Mouse (Mus musculus) heart, embryonic 14.5 days (tissue): Measurements from ENCODE around the gene Scarf1. TPM values are rescaled to one million over a fixed set of nuclear protein-coding genes. Genes with fewer than 3 reads are reported as not detected.

Experiments
- ATAC-seq: fragments of 200-750 bp; cut with Nextera tagmentation; 2 replicates; pipeline ENCODE4 v1.8.0; 2017; ENCODE audit warnings: low read depth, moderate TSS enrichment; ENCODE audit not compliant: insufficient number of reproducible peaks, insufficient read depth, low FRiP score
- H3K27ac ChIP-seq, 2 experiments: fragments of 200-500 bp in 1 of 2; fragments of 300-500 bp in 1 of 2; sonication (generic) in 1 of 2; replicated peaks in 1 of 2; 2 replicates each; pipeline ENCODE4 v1.5.1; 2012 to 2014; ENCODE audit warnings: low read depth in 2 of 2, low read length in 2 of 2, control low read depth in 1 of 2, mild to moderate bottlenecking in 1 of 2, mixed read lengths in 1 of 2; ENCODE audit not compliant: control insufficient read depth in 1 of 2, insufficient read depth in 1 of 2
- H3K27me3 ChIP-seq: fragments of 300-500 bp; sonication (generic); 2 replicates; pipeline ENCODE4 v1.6.1; 2014; ENCODE audit warnings: mild to moderate bottlenecking, low read length, control low read depth; ENCODE audit not compliant: control insufficient read depth, insufficient read depth
- H3K36me3 ChIP-seq: fragments of 300-500 bp; sonication (generic); 2 replicates; pipeline ENCODE4 v1.6.1; 2014; ENCODE audit warnings: mild to moderate bottlenecking, control low read depth, low read length, mixed read lengths; ENCODE audit not compliant: control insufficient read depth, insufficient read depth
- H3K4me1 ChIP-seq, 2 experiments: fragments of 200-500 bp in 1 of 2; fragments of 300-500 bp in 1 of 2; sonication (generic) in 1 of 2; 2 replicates each; pipeline ENCODE4 v1.6.1; 2012 to 2014; ENCODE audit warnings: low read length in 2 of 2, control low read depth in 1 of 2, mixed read lengths in 1 of 2; ENCODE audit not compliant: control insufficient read depth in 2 of 2, insufficient read depth in 2 of 2
- H3K4me2 ChIP-seq: fragments of 300-500 bp; sonication (generic); 2 replicates; pipeline ENCODE4 v1.6.1; 2014; ENCODE audit warnings: mild to moderate bottlenecking, low read length
- H3K4me3 ChIP-seq, 2 experiments: fragments of 200-500 bp in 1 of 2; fragments of 300-500 bp in 1 of 2; sonication (generic) in 1 of 2; 2 replicates each; pipeline ENCODE4 v1.5.1; 2012 to 2014; ENCODE audit warnings: low read length in 2 of 2, mild to moderate bottlenecking in 2 of 2, control low read depth in 1 of 2, low read depth in 1 of 2, moderate library complexity in 1 of 2; ENCODE audit not compliant: control insufficient read depth in 1 of 2, insufficient read depth in 1 of 2
- H3K9ac ChIP-seq: fragments of 300-500 bp; sonication (generic); 2 replicates; pipeline ENCODE4 v1.6.1; 2014; ENCODE audit warnings: mild to moderate bottlenecking, low read length
- H3K9me3 ChIP-seq: fragments of 300-500 bp; sonication (generic); 2 replicates; pipeline ENCODE4 v1.6.1; 2016; ENCODE audit warnings: low read length, control low read depth; ENCODE audit not compliant: control insufficient read depth
- WGBS: fragments of 180-500 bp; shearing (Covaris S2); extraction: QIAGEN DNeasy Blood & Tissue Kit; methylation state at CpG from one replicate; pipeline ENCODE4 v1.1.7; 2014; 5-methylcytosine and 5-hydroxymethylcytosine counted together
- polyA plus RNA-seq: library from polyadenylated mRNA; unstranded; fragments of >200 nt; fragmentation: Nextera tagmentation; extraction: Ambion mirVana; gene quantifications from 2 replicates; pipeline ENCODE4 v1.2.1, GENCODE M21; 2014

Scarf1 gene
- polyA plus RNA-seq, 1 experiment from 2014 or later = 11.3 TPM

DNA sequence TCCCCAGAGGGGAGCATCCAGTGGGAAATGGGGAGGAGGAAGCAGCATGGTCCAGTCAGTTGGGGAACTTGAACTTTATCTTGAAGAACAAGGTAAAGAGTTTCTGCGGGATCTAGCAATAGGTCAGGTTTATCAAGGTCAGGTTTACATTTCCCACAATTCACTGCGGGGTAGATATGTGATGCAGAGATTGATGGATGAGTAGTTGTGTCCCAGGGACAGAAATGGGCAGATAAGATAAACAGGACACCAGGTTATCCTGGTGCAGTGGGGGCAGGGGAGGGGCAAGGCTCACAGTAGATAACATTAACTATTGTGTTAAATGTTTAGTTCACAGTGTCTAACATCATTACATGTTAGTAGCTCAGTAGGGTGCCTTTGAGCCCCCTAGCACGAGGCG is 16.4 kb downstream of the Scarf1 start:
- Histone ChIP-seq H3K9me3 (no peaks in the 10 kb centered on the region), H3K9ac (no peak overlapping the region), H3K4me2 (no peak overlapping the region), H3K27me3 (no peaks in the 10 kb centered on the region), H3K36me3 (no peaks in the 10 kb centered on the region), H3K4me1 (peaks cover 8 to 12% of the 10 kb centered on the region in 2 experiments), H3K27ac (no peak overlapping the region), H3K4me3 (no peak overlapping the region)
- 36% methylated on average over 4 of the region's 4 CpGs for WGBS
- ATAC-seq = no peak

DNA sequence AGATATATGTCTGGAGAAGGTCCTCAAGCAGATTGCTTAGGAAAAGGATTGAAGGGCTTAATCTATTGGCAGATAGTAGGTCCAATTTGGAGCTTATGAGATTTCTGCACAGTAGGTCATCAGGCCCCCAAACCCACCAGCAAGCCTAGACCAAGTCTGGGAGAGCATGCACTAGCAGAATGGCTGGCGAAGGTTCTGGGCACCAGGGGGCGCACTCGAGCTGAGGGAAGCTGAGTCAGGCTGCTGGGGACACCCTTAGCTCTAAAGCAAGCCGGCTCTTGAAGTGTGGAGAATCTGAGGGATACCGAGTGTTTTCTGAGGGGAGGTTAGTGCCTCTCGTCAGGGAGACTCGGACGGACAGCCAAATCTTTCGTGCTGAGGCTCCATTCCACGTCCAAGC is 17.0 kb downstream of the Scarf1 start:
- no peaks in the 10 kb centered on the region for H3K36me3 ChIP-seq
- ATAC-seq = 0 out of 2 replicates have a peak, but pooled peaks have one; percentile 35
- H3K4me3 ChIP-seq = peak overlapping the region; percentile 68 to 75
- no peaks in the 10 kb centered on the region for H3K9me3 ChIP-seq
- H3K4me1 ChIP-seq = peaks cover 13 to 17% of the 10 kb centered on the region in 2 experiments
- no peaks in the 10 kb centered on the region for H3K27me3 ChIP-seq
- WGBS = 0% methylated on average over 10 of the region's 10 CpGs
- peak overlapping the region; percentile 100 for H3K4me2 ChIP-seq
- H3K27ac ChIP-seq = no peak overlapping the region
- H3K9ac ChIP-seq = peak overlapping the region; percentile 76

DNA sequence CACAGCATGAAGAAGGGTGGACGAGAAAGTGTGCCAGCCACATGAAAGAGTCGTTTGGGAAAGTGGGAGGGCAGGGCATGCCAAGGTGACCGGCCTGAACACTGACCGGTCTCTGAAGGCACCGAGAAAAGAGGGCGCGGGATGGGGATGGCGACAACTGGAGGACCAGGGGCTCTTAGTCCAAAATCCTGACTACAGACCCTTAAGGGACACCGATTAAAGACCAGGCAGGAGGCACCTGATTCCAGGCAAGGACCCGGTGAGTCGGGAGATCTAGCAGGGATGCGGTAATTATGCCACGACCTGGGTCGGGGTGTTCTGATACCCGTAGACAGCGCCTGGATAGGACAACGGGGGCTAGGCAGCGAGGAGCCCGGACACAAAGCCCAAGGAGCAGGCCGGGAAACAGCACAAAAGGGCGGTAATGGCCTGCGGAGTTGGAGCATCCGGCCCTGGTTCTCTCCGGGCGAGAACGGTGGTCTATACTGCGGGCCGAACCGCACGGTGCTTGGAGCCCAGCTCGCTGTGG is 17.6 kb downstream of the Scarf1 start:
- H3K4me2 ChIP-seq = peak overlapping the region; percentile 100
- no peaks in the 10 kb centered on the region for H3K27me3 ChIP-seq
- ATAC-seq = no peak; the same call in 1 of the 2 replicates
- no peaks in the 10 kb centered on the region for H3K36me3 ChIP-seq
- peak overlapping the region; percentile 68 to 75 for H3K4me3 ChIP-seq
- peak overlapping the region; percentile 15 to 16; a peak in 3 of 4 replicates for H3K27ac ChIP-seq
- peak overlapping the region; percentile 76 for H3K9ac ChIP-seq
- H3K4me1 ChIP-seq = peaks cover 14 to 20% of the 10 kb centered on the region in 2 experiments
- WGBS = under 1% methylated on average over 31 of the region's 31 CpGs
- no peaks in the 10 kb centered on the region for H3K9me3 ChIP-seq

DNA sequence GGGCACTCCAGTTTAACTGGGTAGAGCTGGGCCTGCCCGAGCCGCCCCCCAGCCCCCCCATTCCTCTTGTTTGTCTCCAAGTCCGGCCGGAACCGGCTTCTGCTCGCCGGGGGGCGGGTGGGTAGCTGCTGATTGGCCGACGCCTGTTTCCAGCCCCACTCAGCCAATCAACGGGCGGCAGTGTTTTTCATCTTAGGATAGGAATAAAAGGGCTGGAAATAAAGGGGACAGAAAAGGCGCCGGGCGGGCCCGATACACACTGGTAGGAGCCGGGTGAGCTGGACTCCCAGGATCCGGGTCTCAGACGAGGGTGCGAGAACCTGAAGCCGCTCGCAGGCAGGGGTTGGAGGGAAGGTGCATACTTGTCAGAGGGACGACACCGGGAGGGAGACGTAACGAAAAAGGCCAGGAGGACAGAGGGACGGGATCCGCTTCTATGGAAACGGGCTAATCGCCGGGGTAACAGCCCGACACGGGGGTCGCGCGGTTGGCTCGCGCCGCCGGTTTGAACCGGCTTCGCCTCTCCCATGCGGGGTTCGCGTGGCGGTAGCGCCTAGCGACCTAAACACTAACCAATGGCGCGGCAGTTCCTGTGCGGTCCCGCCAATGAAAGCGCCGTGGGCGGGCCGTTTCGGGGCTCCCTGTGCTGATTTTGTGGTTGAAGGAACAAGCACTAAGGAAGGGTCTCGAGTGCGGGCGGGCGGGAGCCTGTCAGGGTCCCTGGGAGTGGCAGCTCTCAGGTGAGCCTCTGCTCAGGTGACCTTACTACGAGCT is 18.3 kb downstream of the Scarf1 start, which contains the start of gene Slc43a2:
Gene Slc43a2 (plus strand): TSS at position 226 of the 774 bp plus-strand sequence.
- H3K9me3 ChIP-seq = no peaks in the 10 kb centered on the region
- peak within 1 kb of the TSS; percentile 68 to 75 for H3K4me3 ChIP-seq
- WGBS = under 1% methylated on average over 61 of the region's 62 CpGs
- H3K36me3 ChIP-seq = no peaks in the 10 kb centered on the region
- H3K27ac ChIP-seq = peak within 1 kb of the TSS; percentile 58 to 75
- H3K4me2 ChIP-seq = peak within 1 kb of the TSS; percentile 100
- peaks cover 14 to 20% of the 10 kb centered on the region in 2 experiments for H3K4me1 ChIP-seq
- peak within 1 kb of the TSS; percentile 76 for H3K9ac ChIP-seq
- no peaks in the 10 kb centered on the region for H3K27me3 ChIP-seq
- peak; percentile 86 for ATAC-seq

DNA sequence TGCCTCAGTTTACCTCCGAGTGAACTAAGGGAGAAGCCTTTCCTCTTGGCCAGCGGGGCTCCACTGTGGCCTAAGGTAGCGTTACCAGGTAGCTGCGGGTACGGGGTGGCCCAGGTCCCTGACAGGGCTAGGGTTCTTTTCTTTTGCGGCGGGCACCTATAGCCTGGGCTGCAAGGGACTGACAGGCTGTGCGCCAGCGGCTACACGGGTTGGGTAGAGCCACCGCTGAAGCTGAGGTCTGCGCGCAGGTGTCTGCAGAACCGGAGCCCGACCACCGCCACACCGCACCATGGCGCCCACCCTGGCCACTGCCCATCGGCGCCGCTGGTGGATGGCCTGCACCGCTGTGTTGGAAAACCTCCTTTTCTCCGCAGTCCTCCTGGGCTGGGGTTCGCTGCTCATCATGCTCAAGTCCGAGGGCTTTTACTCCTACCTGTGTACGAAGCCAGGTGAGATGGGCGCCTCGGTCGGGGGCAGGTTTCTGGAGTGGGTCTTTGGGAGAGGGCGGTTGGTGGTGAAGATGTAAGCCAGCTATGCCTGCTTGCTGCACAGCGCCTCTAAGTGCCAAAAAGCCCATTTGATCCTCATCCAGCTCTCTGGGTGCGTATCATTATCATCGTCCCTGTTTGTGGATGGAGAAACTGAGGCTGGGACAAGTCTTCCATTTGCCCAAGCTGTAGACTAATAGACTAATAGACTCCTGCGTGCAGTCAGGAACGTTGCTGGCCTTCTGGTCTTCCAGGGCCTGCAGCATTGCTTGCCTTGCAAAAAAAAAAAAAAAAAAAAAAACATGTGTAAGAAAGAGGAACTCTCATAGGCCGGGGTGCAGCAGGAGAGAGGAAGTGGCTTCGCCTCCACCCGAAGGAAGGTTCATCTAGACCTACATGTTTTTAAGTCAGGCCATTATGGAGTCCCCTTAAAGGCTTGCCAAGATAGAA is 19.3 kb downstream of the Scarf1 start:
- ATAC-seq = no peak

DNA sequence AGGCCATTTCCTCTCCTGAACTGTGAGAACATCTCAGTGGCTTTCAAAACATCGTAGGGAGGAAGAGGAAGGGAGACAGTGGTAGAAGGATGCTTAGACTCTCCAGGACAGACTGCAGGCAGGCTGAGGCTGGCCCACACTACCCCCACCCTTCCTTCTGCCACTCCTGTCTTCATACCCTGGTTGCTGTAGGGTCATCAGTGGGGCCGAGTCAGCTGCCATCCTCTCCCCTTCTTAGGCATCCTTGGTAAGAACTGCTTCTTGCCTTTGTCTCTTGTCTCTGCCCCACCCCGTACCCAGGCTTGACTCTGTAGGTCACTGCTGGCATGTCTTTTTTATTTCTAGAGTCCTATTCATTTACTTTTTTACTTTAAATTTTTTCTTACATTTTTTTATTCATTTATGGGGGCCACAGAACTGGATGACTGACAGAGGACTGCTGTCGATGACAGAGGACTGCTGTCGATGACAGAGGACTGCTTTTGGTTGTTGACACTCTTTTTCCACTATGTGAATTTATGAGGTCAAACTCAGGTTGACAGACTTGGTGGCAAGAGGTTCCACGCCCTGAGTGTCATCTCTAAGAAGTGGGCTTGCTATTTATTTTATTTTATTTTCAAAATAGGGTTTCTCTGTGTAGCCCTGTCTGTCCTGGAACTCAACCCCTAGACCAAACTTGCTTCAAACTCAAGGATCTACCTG is 20.1 kb downstream of the Scarf1 start:
- Histone ChIP-seq H3K36me3 (no peaks in the 10 kb centered on the region), H3K9ac (no peak overlapping the region), H3K27me3 (no peaks in the 10 kb centered on the region), H3K9me3 (no peaks in the 10 kb centered on the region), H3K4me1 (peaks cover 25 to 33% of the 10 kb centered on the region in 2 experiments), H3K4me3 (no peak overlapping the region), H3K4me2 (peak overlapping the region; percentile 100; the same call in 1 of the 2 replicates), H3K27ac (no peak overlapping the region; a peak in 1 of 4 replicates)
- no peak for ATAC-seq
- WGBS = 71% methylated on average over 6 of the region's 6 CpGs

More for the DNA sequence above, 19.3 kb downstream of the Scarf1 start:
- no peak overlapping the region; a peak in 1 of 4 replicates for H3K27ac ChIP-seq
- H3K36me3 ChIP-seq = no peaks in the 10 kb centered on the region
- 17% methylated on average over 38 of the region's 38 CpGs for WGBS
- H3K9ac ChIP-seq = peak overlapping the region; percentile 76
- H3K27me3 ChIP-seq = no peaks in the 10 kb centered on the region
- peaks cover 17 to 25% of the 10 kb centered on the region in 2 experiments for H3K4me1 ChIP-seq
- H3K4me2 ChIP-seq = peak overlapping the region; percentile 100
- no peaks in the 10 kb centered on the region for H3K9me3 ChIP-seq
- H3K4me3 ChIP-seq = peak overlapping the region; percentile 68 to 75
